Mouse (Mus musculus): ENCODE data around the gene E130116L18Rik.
"Not testable (repeated sequence)": the region's sequence is repeated elsewhere in the genome, so short reads cannot be mapped to it uniquely, and the experiment has no call there.

Gene E130116L18Rik

GRCm38 (mm10) chr5:25181004-25181531 is 41.9 kb downstream of the E130116L18Rik start, which contains the start of gene Galntl5:
Galntl5 (plus strand) TSS chr5:25181460.
- no peak for DNase-seq (ENCODE audit: low spot score)

GRCm38 (mm10) chr5:25179936-25180488 is 42.9 kb downstream of the E130116L18Rik start:
- no peak for DNase-seq (ENCODE audit: low spot score)

- peak; percentile 13 for DNase-seq (ENCODE audit: low spot score)
Measured at GRCm38 (mm10) chr5:25179284-25179683, 43.7 kb downstream of the E130116L18Rik start.

- DNase-seq (ENCODE audit: low spot score): not testable (repeated sequence)
Measured at GRCm38 (mm10) chr5:25178543-25178942, 44.4 kb downstream of the E130116L18Rik start.

GRCm38 (mm10) chr5:25177937-25178336 is 45.0 kb downstream of the E130116L18Rik start:
- DNase-seq (ENCODE audit: low spot score): not testable (repeated sequence)

Measured in retina, embryonic 14.5 days (tissue).